Mouse (Mus musculus): ENCODE measurements around the gene Kcng1.

The Kcng1 gene

GRCm38 (mm10) chr2:168260124-168260523 is 21.4 kb downstream of the Kcng1 start:
- no peak for DNase-seq (ENCODE audit: low spot score)

GRCm38 (mm10) chr2:168259046-168259445 is 22.5 kb downstream of the Kcng1 start:
- no peak for DNase-seq (ENCODE audit: low spot score)

- no peak for DNase-seq (ENCODE audit: low spot score)
Observed at GRCm38 (mm10) chr2:168257188-168257587, 24.3 kb downstream of the Kcng1 start.

GRCm38 (mm10) chr2:168256506-168256905 is 25.0 kb downstream of the Kcng1 start:
- no peak for DNase-seq (ENCODE audit: low spot score)

- no peak for DNase-seq (ENCODE audit: low spot score)
Observed at GRCm38 (mm10) chr2:168253822-168254221, 27.7 kb downstream of the Kcng1 start.

GRCm38 (mm10) chr2:168252639-168253292 is 28.8 kb downstream of the Kcng1 start:
- peak; percentile 86 for DNase-seq (ENCODE audit: low spot score)

GRCm38 (mm10) chr2:168250270-168250669 is 31.3 kb downstream of the Kcng1 start:
- peak; percentile 88 for DNase-seq (ENCODE audit: low spot score)

- peak; percentile 46 for DNase-seq (ENCODE audit: low spot score)
Observed at GRCm38 (mm10) chr2:168248856-168249245, 32.7 kb downstream of the Kcng1 start.

GRCm38 (mm10) chr2:168248167-168248855 is 33.2 kb downstream of the Kcng1 start:
- DNase-seq (ENCODE audit: low spot score) = no peak

GRCm38 (mm10) chr2:168245571-168245970 is 36.0 kb downstream of the Kcng1 start:
- DNase-seq (ENCODE audit: low spot score) = no peak

- DNase-seq (ENCODE audit: low spot score) = no peak
Observed at GRCm38 (mm10) chr2:168243278-168243677, 38.3 kb downstream of the Kcng1 start.

- no peak for DNase-seq (ENCODE audit: low spot score)
Observed at GRCm38 (mm10) chr2:168242841-168243240, 38.7 kb downstream of the Kcng1 start.

- DNase-seq (ENCODE audit: low spot score) = no peak
Observed at GRCm38 (mm10) chr2:168238335-168238734, 43.2 kb downstream of the Kcng1 start.

GRCm38 (mm10) chr2:168233286-168233685 is 48.2 kb downstream of the Kcng1 start:
- DNase-seq (ENCODE audit: low spot score) = no peak

- DNase-seq (ENCODE audit: low spot score) = no peak
Observed at GRCm38 (mm10) chr2:168231471-168231829, 50.1 kb downstream of the Kcng1 start.

- peak; percentile 20 for DNase-seq (ENCODE audit: low spot score)
Observed at GRCm38 (mm10) chr2:168230773-168231470, 50.6 kb downstream of the Kcng1 start.

GRCm38 (mm10) chr2:168230026-168230728 is 51.4 kb downstream of the Kcng1 start, which contains the start of the genes Gm20716, Dpm1 and Mocs3:
TSS of gene Gm20716 (minus strand) at chr2:168230364.
TSS of gene Dpm1 (minus strand) at chr2:168230591.
TSS of gene Mocs3 (plus strand) at chr2:168230622.
- DNase-seq (ENCODE audit: low spot score) = peak; percentile 88

GRCm38 (mm10) chr2:168229116-168230025 is 52.2 kb downstream of the Kcng1 start:
- no peak for DNase-seq (ENCODE audit: low spot score)

- no peak for DNase-seq (ENCODE audit: low spot score)
Observed at GRCm38 (mm10) chr2:168223326-168223725, 58.2 kb downstream of the Kcng1 start.

- no peak for DNase-seq (ENCODE audit: low spot score)
Observed at GRCm38 (mm10) chr2:168213788-168214397, 67.6 kb downstream of the Kcng1 start.

Measured in embryo, embryonic 10 days (tissue).